Mouse (Mus musculus) splenic B cell, adult 2 months (primary cell): ENCODE measurements around the gene Podxl2.
A peak's percentile ranks its signal among the peaks of the same experiment; 100 is the strongest.

Experiments used
- DNase-seq: peaks from one replicate; pipeline ENCODE4 v3.0.0-alpha.2; 2011; ENCODE audit warnings: low read depth, low spot score
- H3K27me3 ChIP-seq: 2 replicates; pipeline ENCODE4 v1.6.1; 2012; ENCODE audit warnings: mild to moderate bottlenecking, low read length, moderate library complexity, mixed read lengths; ENCODE audit not compliant: control insufficient read depth, poor library complexity, insufficient read depth, severe bottlenecking
- H3K36me3 ChIP-seq: 2 replicates; pipeline ENCODE4 v1.6.1; 2012; ENCODE audit warnings: mild to moderate bottlenecking, low read length, moderate library complexity, mixed read lengths; ENCODE audit not compliant: control insufficient read depth, poor library complexity, insufficient read depth, severe bottlenecking

Gene Podxl2

GRCm38 (mm10) chr6:88899628-88900027 lies 24.8 kb upstream of the Podxl2 start:
- Histone ChIP-seq H3K36me3 (0 out of 2 replicates have a peak, but pooled peaks cover 5% of the 10 kb centered on the region), H3K27me3 (no peaks in the 10 kb centered on the region)
- DNase-seq: no peak

- no peaks in the 10 kb centered on the region for H3K27me3 ChIP-seq
- DNase-seq: no peak
- H3K36me3 ChIP-seq: 0 out of 2 replicates have a peak, but pooled peaks cover 5% of the 10 kb centered on the region
Measured at GRCm38 (mm10) chr6:88899086-88899485, 24.2 kb upstream of the Podxl2 start.

DNA sequence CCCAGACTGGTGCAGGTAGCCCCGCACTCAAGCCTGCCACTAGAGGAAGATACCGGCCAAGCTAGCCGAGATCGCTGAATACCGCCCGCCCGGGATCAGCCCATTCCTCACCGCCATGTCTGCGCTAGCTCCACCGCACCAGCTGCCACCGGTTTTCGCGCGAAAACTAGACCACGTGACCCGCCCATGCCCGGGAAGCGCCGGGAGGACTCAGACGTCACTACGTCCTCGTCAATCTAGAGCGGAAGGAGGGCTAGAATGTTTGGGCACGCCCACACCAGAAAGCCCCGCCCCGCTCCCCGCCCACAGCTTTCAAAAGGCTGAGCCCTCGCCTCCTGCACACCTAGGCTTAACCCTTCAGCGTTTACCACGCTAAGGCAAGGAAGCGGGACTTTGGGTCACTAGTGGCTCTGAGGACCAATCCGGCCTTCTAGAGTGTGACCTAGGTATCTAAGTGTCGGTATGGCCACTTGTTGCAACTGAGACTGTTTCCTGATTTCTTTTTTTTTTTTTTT lies 23.7 kb upstream of the Podxl2 start, which contains the start of gene Mcm2:
TSS of gene Mcm2 (minus strand) at position 247 of the 515 bp plus-strand sequence.
- 0 out of 2 replicates have a peak, but pooled peaks cover 5% of the 10 kb centered on the region for H3K36me3 ChIP-seq
- peak; percentile 96 for DNase-seq

GRCm38 (mm10) chr6:88897246-88897645 lies 22.4 kb upstream of the Podxl2 start:
- H3K27me3 ChIP-seq: no peaks in the 10 kb centered on the region
- peaks cover 9% of the 10 kb centered on the region; the same call in 1 of the 2 replicates for H3K36me3 ChIP-seq
- no peak for DNase-seq

More for the DNA sequence above, 23.7 kb upstream of the Podxl2 start, which contains the start of gene Mcm2:
- H3K27me3 ChIP-seq: no peaks in the 10 kb centered on the region

- no peak for DNase-seq
- Histone ChIP-seq H3K27me3 (no peaks in the 10 kb centered on the region), H3K36me3 (peaks cover 9% of the 10 kb centered on the region; the same call in 1 of the 2 replicates)
Measured at GRCm38 (mm10) chr6:88895943-88896342, 21.1 kb upstream of the Podxl2 start.

GRCm38 (mm10) chr6:88893559-88893958 lies 18.7 kb upstream of the Podxl2 start:
- peak; percentile 76 for DNase-seq
- Histone ChIP-seq H3K27me3 (no peaks in the 10 kb centered on the region), H3K36me3 (peaks cover 12% of the 10 kb centered on the region)

GRCm38 (mm10) chr6:88890832-88891231 lies 16.0 kb upstream of the Podxl2 start:
- H3K36me3 ChIP-seq: peaks cover 10% of the 10 kb centered on the region
- H3K27me3 ChIP-seq: no peaks in the 10 kb centered on the region
- no peak for DNase-seq

- no peak for DNase-seq
- H3K27me3 ChIP-seq: no peaks in the 10 kb centered on the region
- H3K36me3 ChIP-seq: peaks cover 9% of the 10 kb centered on the region
Measured at GRCm38 (mm10) chr6:88889410-88890042, 14.7 kb upstream of the Podxl2 start.

- no peak for DNase-seq
- peaks cover 7% of the 10 kb centered on the region for H3K36me3 ChIP-seq
- H3K27me3 ChIP-seq: no peaks in the 10 kb centered on the region
Measured at GRCm38 (mm10) chr6:88886417-88886967, 11.6 kb upstream of the Podxl2 start.

DNA sequence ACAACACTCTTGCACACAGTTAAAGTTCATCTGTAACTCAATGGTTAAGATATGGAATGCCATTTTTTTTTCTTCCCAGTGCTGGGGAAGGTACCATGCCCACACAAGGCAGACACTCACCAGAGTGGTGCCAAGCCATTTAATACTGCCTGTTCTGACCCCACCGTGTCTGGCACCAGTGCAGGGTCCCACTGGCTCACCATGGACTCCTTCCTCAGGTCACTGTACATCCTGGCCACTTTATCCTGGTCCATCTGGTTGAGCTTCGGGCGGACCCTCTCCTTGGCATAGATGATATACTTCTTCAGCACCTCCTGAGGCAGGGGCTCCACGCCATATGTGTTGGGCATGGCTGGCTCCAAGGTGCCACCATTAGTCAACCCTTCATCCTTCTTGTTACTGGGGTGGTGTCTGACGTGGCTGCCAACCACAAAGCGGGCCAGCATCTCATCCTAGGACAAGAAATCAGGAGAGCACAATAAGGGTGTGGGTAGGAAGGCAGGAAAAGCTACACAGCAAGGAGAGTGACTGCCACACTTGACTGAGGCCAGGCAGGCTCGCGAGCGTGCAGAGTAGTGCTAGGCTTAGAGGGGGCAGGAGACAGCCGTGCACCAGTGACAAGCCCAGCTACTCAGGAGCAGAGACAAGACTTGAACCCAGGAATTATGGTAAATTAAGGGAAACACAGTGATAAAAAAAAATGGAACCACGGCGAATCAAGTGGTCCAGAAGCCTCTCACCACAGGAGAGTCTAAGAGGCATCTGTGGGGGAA lies 11.0 kb upstream of the Podxl2 start:
- Histone ChIP-seq H3K27me3 (no peaks in the 10 kb centered on the region), H3K36me3 (peaks cover 6% of the 10 kb centered on the region)
- no peak for DNase-seq

GRCm38 (mm10) chr6:88884690-88885089 lies 9.8 kb upstream of the Podxl2 start:
- Histone ChIP-seq H3K36me3 (peaks cover 5% of the 10 kb centered on the region), H3K27me3 (no peaks in the 10 kb centered on the region)
- DNase-seq: no peak

- Histone ChIP-seq H3K27me3 (no peaks in the 10 kb centered on the region), H3K36me3 (peaks cover 5% of the 10 kb centered on the region)
- DNase-seq: no peak
Measured at GRCm38 (mm10) chr6:88884195-88884594, 9.4 kb upstream of the Podxl2 start.

- peaks cover 3% of the 10 kb centered on the region; the same call in 1 of the 2 replicates for H3K36me3 ChIP-seq
- H3K27me3 ChIP-seq: no peaks in the 10 kb centered on the region
- DNase-seq: no peak
Measured at GRCm38 (mm10) chr6:88881334-88881733, 6.5 kb upstream of the Podxl2 start.

- H3K36me3 ChIP-seq: peaks cover under 1% of the 10 kb centered on the region; the same call in 1 of the 2 replicates
- H3K27me3 ChIP-seq: no peaks in the 10 kb centered on the region
- DNase-seq: no peak
Measured at GRCm38 (mm10) chr6:88879471-88879870, 4.6 kb upstream of the Podxl2 start.
